Comparison of ENCODE assay signal across 14 mouse cellular contexts in the genomic region with DNA sequence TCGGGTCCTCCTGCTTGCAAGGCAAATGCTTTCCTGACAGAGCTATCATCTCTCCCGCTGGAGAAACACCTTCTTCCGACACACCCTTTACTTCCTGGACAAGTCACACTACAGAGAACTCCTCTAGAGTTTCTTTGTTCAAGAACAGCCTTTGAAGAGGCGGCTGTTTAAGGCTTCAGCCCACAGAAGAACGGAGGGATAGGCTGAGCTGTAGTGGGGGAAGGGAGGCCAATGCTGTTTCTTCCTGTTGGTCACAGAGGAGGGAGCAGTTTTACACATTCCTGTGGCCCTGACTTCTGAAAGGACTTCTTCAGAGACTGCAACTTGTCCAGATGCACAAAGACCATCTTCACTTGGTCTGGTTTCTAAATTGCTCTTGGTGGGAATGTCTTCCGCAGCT.
DNase-seq lines count a peak whose midpoint lies in the region; ATAC-seq and TF ChIP-seq lines count a peak whose summit lies in the region.
"Had no signal": no experiment of that assay in that cellular context is flagged by ENCODE, and none has a peak within 500 bp of the region (broad histone marks: within the 10 kb centered on the region; RNA-seq: fewer than 3 reads in every experiment).

No protein-coding gene starts in this region.

- H3K4me2 ChIP-seq in hindbrain, embryonic 13.5 days, result no peak overlapping the region
- H3K4me2 ChIP-seq in limb, embryonic 13.5 days (replicated peaks), result no peak overlapping the region
- no peak overlapping the region for H3K4me2 ChIP-seq in liver, postnatal 0 days (ENCODE audit: low read depth, low read length)
- H3K4me2 ChIP-seq: hindbrain, embryonic 15.5 days; stomach, embryonic 15.5 days had no signal

- no peak overlapping the region for H3K9ac ChIP-seq in hindbrain, embryonic 13.5 days
- no peak overlapping the region for H3K9ac ChIP-seq in limb, embryonic 13.5 days
- no peak overlapping the region for H3K9ac ChIP-seq in liver, postnatal 0 days (replicated peaks)
- H3K9ac ChIP-seq: hindbrain, embryonic 15.5 days; liver, embryonic 14.5 days; stomach, embryonic 15.5 days had no signal

- TF ChIP-seq EP300 in liver, postnatal 0 days (IDR thresholded peaks at IDR 0.05; ENCODE audit: low read depth), result no peak

- DNase-seq in hindbrain, embryonic 10.5 days (ENCODE audit: low spot score), result no peak
- DNase-seq in ES-CJ7 (ENCODE audit: low read depth, low spot score), result peak; percentile 93
- DNase-seq in brain, adult 2 months (ENCODE audit: low read depth, low spot score), result peak; percentile 32
- no peak for DNase-seq in liver, postnatal 0 days
- DNase-seq: kidney, postnatal 14 days had no signal

- peaks cover 15% of the 10 kb centered on the region; the same call in 1 of the 2 replicates for H3K4me1 ChIP-seq in hindbrain, embryonic 10.5 days (replicated peaks)
- no peaks in the 10 kb centered on the region for H3K4me1 ChIP-seq in hindbrain, embryonic 13.5 days (replicated peaks)
- H3K4me1 ChIP-seq in limb, embryonic 13.5 days, result peaks cover 30% of the 10 kb centered on the region
- H3K4me1 ChIP-seq in liver, postnatal 0 days (ENCODE audit: insufficient read depth), result no peaks in the 10 kb centered on the region
- H3K4me1 ChIP-seq: hindbrain, embryonic 15.5 days; stomach, embryonic 15.5 days had no signal

- TF ChIP-seq CTCF in liver, postnatal 0 days (IDR thresholded peaks at IDR 0.05; ENCODE audit: low read depth), result no peak

- no peak overlapping the region for H3K4me3 ChIP-seq in hindbrain, embryonic 10.5 days
- H3K4me3 ChIP-seq in hindbrain, embryonic 13.5 days, result no peak overlapping the region
- no peak overlapping the region for H3K4me3 ChIP-seq in limb, embryonic 13.5 days
- H3K4me3 ChIP-seq in liver, postnatal 0 days (ENCODE audit: low read depth, low read length), result no peak overlapping the region
- H3K4me3 ChIP-seq: heart, embryonic 10.5 days; hindbrain, embryonic 15.5 days; myocyte; stomach, embryonic 15.5 days had no signal

- no peaks in the 10 kb centered on the region for H3K9me3 ChIP-seq in hindbrain, embryonic 10.5 days
- H3K9me3 ChIP-seq in hindbrain, embryonic 13.5 days, result peaks cover 5% of the 10 kb centered on the region; the same call in 1 of the 2 replicates
- peaks cover 10% of the 10 kb centered on the region for H3K9me3 ChIP-seq in limb, embryonic 13.5 days
- H3K9me3 ChIP-seq in liver, postnatal 0 days (ENCODE audit: low read length), result no peaks in the 10 kb centered on the region
- H3K9me3 ChIP-seq: heart, embryonic 10.5 days; hindbrain, embryonic 15.5 days; stomach, embryonic 15.5 days had no signal

- ATAC-seq in hindbrain, embryonic 13.5 days (ENCODE audit: low FRiP score), result no peak
- ATAC-seq in limb, embryonic 13.5 days (ENCODE audit: low FRiP score, low read depth), result 0 out of 2 replicates have a peak, but pooled peaks have one; percentile 17
- no peak for ATAC-seq in inflammation-experienced regulatory T-cells, adult 6 months
- ATAC-seq in liver, postnatal 0 days, result no peak
- ATAC-seq: activated CD4-positive, CD25-positive, alpha-beta regulatory T cell, adult 4 months had no signal

- H3K27me3 ChIP-seq in hindbrain, embryonic 10.5 days (ENCODE audit: insufficient read depth, poor library complexity, severe bottlenecking), result no peaks in the 10 kb centered on the region
- H3K27me3 ChIP-seq in hindbrain, embryonic 13.5 days, result no peaks in the 10 kb centered on the region
- no peaks in the 10 kb centered on the region for H3K27me3 ChIP-seq in limb, embryonic 13.5 days
- no peaks in the 10 kb centered on the region for H3K27me3 ChIP-seq in liver, postnatal 0 days (ENCODE audit: insufficient read depth, low read length)
- H3K27me3 ChIP-seq: hindbrain, embryonic 15.5 days; stomach, embryonic 15.5 days had no signal

- H3K27ac ChIP-seq in hindbrain, embryonic 10.5 days, result peak overlapping the region; percentile 53; the same call in 1 of the 2 replicates
- no peak overlapping the region for H3K27ac ChIP-seq in hindbrain, embryonic 13.5 days
- no peak overlapping the region for H3K27ac ChIP-seq in limb, embryonic 13.5 days
- H3K27ac ChIP-seq in liver, postnatal 0 days (ENCODE audit: low read depth), result no peak overlapping the region
- H3K27ac ChIP-seq: heart, embryonic 10.5 days; hindbrain, embryonic 15.5 days; liver, embryonic 14.5 days; stomach, embryonic 15.5 days had no signal

- 50% methylated on average over 6 of the region's 6 CpGs for WGBS in hindbrain, embryonic 10.5 days
- 62% methylated on average over 6 of the region's 6 CpGs for WGBS in hindbrain, embryonic 13.5 days
- WGBS in limb, embryonic 13.5 days, result 51% methylated on average over 6 of the region's 6 CpGs
- WGBS in liver, postnatal 0 days (ENCODE audit: insufficient replicate concordance), result 53% methylated on average over 6 of the region's 6 CpGs

- no peaks in the 10 kb centered on the region for H3K36me3 ChIP-seq in hindbrain, embryonic 10.5 days
- H3K36me3 ChIP-seq in hindbrain, embryonic 13.5 days, result no peaks in the 10 kb centered on the region
- H3K36me3 ChIP-seq in limb, embryonic 13.5 days, result no peaks in the 10 kb centered on the region
- no peaks in the 10 kb centered on the region for H3K36me3 ChIP-seq in liver, postnatal 0 days (replicated peaks; ENCODE audit: insufficient read depth, low read length)
- H3K36me3 ChIP-seq: heart, embryonic 10.5 days; hindbrain, embryonic 15.5 days; stomach, embryonic 15.5 days had no signal

Comparison
In these comparisons a context has a peak if more than half of its experiments do, and no peak if none do; other contexts are left out.
1. DNase-seq: peak in ES-CJ7 (single experiment) and brain, adult 2 months (single experiment); none in hindbrain, embryonic 10.5 days (single experiment) and liver, postnatal 0 days (single experiment).